Mouse (Mus musculus): ENCODE results near the gene Arfgef2.

DNA sequence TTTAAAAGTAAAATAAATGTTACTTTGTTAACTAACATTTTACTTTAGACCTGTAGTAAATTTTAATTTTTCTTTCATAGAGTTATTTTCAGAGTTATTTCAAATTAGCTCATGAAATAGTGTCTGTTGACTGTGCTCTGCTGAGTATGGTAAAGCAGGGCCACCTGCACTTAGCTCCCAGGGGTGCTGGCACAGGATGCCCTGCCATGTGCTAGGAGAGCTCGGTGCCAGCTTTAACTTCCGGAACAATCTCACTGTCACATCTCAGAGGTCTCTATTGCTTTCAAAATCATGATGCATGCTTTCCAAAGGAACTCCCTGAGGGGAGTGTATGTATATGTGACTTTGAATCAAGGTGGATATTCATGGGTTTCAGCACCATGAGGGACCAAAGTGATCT lies 130.8 kb downstream of the Arfgef2 start:
- TF ChIP-seq CTCF (IDR thresholded peaks at IDR 0.05; ENCODE audit: borderline replicate concordance, insufficient read depth, low read length), result no peak
- no peak for TF ChIP-seq POLR2A (IDR thresholded peaks at IDR 0.05; ENCODE audit: low read depth, low read length)

Data from embryonic fibroblast, embryonic 13.5 days (primary cell).